Mouse (Mus musculus) right cerebral cortex, postnatal 25 days (tissue): ENCODE results near the gene Ddx50.

Experiments
- DNase-seq: peaks from one replicate; pipeline ENCODE4 v3.0.0; 2022

Ddx50 gene

GRCm38 (mm10) chr10:62650881-62651810, at the start of gene Ddx50:
Gene Ddx50 (minus strand): TSS chr10:62651218.
- peak; percentile 100 for DNase-seq

DNA sequence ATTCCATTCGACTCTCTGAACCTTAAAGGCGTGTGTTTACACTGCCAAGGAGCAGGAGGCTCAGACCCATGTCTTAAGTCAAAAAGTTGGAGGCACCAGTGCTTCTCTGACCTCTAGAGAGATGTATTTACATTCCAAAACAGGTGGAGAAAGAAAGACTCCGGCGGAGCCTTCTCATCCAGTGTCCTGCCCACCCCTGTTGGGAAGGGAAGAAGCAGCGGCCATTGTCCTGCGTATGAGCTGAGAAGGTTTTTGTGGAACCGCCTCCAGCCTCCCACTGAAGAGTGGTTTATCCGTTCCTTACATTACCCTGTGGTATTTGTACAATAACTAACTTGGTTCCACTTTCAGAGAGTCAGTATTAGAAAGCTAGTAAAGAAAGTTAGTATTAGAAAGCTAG, 41.8 kb upstream of the Ddx50 start:
- DNase-seq, result no peak

DNA sequence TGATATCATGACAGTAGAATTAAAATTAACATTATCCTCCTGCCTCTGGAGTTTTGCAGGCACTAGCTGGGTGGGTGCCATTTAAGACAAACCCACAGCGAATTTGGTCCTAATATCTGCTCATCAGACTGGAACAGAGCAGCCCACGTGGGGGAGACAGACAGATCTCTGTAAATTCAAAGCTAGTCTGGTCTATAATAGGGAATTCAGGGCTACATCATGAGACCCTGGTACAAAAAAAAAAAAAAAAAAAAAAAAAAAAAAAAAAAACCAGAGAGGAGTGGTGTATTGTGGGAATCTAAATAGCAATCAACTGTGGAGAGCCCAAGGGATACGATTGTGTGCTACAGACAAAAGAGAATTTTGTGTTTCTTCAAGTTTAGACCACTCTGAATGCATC, 41.2 kb upstream of the Ddx50 start:
- no peak for DNase-seq

DNA sequence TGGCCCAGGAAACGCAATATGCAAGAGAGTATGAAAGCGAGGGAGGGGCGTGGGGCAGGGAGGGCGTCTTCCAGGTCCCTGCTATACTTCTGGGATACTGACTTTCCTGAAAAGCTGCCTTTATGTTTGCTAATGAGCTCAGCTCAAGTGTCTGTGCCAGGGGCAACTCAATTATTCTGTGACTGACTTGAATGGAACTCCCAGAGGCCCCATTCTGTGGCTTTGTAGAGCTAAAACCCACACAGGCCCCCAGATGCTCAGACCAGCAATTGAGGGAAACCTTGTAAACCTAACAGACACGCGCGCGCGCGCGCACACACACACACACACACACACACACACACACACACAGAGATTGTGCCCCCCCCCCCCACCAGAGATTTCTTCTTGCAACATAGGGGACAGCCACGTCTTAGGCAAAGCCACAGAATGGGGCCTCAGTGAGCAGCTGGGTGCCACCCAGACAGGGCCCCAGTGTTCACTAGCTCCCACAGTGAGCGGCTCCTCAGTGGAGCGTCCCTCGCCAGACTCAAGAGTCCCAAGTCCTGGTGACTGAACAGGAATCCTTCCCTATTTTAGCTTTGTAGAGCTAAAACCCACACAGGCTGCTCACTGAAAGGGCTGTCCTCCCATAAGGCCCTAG, 36.1 kb upstream of the Ddx50 start:
- no peak for DNase-seq

GRCm38 (mm10) chr10:62683043-62683442, 32.0 kb upstream of the Ddx50 start:
- no peak for DNase-seq

- DNase-seq, result no peak
Observed at GRCm38 (mm10) chr10:62679833-62680232, 28.8 kb upstream of the Ddx50 start.

GRCm38 (mm10) chr10:62677329-62677728, 26.3 kb upstream of the Ddx50 start:
- DNase-seq, result no peak

DNA sequence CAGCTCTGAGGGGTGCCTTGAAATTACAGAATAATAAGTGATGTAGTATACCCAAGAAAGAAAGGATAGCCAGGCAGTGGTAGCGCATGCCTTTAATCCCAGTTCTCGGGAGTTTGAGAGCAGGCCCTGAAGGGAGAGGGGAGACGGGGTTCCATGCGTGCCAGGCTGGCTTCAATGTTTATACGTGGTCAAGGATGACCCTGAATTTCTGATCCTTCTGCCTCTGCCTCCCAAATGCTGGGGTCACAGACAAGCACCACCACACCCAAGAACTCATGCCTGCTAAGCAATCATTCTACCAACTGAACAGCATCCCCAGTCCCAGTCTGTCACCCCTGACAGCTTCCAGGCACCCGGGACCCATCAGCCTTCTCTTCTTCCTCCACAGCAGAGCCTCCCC, 25.2 kb upstream of the Ddx50 start:
- no peak for DNase-seq

GRCm38 (mm10) chr10:62672359-62672758, 21.3 kb upstream of the Ddx50 start:
- no peak for DNase-seq

DNA sequence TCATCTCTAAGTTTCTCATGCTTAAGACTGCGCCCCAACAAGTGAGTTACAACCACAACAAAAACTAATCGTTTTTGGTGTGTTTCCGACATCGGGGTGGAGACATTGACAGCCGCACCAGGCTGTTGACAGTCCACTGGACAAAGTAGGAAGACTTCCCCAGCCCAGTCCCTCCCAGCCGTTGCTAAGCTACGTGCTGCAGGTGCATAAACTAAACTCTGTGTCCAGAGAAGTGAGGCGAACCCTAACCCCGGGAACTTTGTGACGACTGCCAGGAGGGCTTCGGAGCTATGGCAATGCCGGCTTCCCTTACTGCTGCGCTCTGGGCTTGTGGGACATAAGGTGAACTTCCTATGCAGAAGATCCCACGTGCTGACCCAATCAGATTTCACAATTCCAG, 18.2 kb upstream of the Ddx50 start:
- DNase-seq, result no peak

- DNase-seq, result no peak
Observed at GRCm38 (mm10) chr10:62668463-62668862, 17.4 kb upstream of the Ddx50 start.

DNA sequence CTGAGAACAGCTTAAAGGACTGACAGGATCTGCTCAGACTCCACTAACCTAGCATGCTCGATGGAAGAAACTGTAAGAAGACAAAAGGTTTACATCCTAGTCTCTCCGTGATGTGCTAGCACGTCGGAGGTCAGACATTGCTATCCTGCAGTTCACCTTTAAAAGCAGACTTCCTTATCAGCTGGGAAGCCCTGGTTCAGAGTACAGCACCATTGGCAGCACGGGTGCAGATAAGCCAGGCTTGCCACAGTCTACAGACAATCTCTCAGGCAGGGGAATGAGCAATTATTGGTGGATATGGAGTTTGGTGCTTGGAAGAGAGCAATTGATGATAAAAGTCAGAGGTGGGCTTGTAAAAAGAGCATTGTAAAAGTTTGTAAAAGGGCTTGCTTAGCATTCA, 17.0 kb upstream of the Ddx50 start:
- DNase-seq, result no peak

DNA sequence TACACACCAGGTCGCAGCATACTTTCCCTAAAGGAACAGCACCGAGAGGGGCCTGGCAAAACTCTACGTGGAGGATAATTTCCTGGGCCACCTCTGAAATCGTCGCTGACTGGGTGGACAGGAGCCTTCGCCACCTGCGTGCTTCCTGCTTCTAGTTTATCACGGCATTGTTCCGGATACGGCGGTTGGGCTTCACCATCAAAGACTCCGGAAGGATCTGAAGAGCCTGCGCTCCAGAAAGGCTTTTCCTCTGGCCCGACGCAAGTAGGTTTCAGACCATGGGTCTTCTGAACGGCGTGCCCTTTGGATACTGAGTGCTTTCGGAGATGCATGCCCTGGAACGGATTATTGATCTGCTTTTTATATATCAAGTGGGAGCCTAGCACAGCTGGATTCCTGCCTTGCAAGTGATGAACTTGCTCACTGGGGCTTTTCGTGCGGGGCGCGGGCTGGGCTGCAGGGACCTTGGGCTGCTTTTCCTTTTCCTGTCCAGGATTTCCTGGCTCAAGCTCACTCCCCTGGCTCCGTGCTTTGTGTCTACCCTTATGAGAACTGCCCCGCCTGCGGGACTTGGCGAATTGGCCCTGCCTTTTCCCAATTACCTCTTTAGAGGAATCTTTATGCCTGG, 14.1 kb upstream of the Ddx50 start:
- DNase-seq, result no peak

- DNase-seq, result no peak
Observed at GRCm38 (mm10) chr10:62664171-62664570, 13.2 kb upstream of the Ddx50 start.

DNA sequence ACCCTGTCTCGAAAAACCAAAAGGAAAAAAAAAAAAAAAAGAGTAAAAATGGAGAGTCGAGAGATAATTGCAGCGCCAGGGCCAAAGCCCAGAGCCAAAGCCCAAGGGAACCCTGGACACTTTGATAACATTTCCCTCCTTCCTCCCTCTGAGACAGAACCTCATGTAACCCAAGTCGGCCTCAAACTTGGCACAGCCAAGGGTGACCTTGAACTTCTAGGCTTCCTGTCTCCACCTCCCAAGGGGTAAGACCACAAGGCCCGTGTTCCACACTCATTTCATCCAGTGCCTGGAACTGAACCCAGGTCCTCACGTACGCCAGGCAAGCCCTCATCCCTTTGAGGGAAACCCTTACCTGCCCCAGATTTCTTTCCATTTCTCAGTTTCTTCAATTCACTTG, 5.7 kb upstream of the Ddx50 start:
- no peak for DNase-seq

GRCm38 (mm10) chr10:62651961-62652360, 943 bp upstream of the Ddx50 start:
- no peak for DNase-seq

GRCm38 (mm10) chr10:62650358-62650782, 648 bp downstream of the Ddx50 start:
- DNase-seq, result no peak

DNA sequence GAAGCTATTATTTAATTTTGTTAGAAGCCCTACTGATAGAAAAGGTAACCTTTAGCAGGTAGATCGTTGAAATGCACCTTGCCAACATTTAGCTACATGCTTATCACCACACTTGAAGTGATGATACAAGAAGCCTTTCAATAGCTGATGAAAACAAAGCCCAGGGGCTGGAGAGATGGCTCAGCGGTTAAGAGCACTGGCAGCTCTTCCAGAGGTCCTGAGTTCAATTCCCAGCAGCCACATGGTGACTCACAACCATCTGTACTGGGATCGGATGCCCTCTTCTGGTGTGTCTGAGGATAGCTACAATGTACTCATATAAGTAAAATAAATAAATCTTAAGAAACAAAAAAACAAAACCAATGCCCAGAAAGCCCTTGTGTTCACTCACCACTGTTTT, 46.9 kb downstream of the Ddx50 start:
- DNase-seq, result no peak

DNA sequence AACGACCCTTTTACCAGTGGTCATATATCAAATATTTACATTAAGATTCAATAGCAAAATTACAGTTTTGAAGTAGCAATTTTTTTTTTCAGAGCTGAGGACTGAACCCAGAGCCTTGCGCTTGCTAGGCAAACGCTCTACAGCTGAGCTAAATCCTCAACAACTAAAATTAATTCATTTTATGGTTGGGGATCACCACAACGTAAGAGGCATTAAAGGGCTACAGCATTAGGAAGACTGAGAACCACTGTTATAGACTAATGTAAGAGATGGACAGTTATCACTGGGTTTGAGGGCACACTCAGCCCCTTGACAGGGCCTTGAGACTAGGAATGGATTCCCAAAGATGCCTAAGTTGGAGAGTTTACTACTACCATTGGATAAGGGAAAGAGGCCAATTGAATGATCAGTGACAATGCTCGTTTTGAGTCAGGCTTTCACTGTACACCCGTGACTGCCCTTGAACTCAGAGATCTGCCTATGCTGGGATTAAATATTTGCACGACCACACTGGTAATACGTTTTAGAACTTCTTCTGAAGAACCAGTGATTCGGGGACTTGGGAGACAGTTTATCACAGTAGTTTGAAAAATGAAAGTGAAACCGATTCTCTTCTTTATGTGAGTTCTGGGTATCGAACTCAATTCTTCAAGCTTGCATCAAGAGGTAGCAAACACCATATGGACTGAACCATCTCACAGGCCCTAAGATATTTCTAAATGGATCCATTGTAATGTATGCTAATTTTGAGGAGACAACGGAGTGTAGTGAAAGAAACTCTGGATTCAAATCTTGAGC, 47.6 kb downstream of the Ddx50 start:
- DNase-seq, result no peak

DNA sequence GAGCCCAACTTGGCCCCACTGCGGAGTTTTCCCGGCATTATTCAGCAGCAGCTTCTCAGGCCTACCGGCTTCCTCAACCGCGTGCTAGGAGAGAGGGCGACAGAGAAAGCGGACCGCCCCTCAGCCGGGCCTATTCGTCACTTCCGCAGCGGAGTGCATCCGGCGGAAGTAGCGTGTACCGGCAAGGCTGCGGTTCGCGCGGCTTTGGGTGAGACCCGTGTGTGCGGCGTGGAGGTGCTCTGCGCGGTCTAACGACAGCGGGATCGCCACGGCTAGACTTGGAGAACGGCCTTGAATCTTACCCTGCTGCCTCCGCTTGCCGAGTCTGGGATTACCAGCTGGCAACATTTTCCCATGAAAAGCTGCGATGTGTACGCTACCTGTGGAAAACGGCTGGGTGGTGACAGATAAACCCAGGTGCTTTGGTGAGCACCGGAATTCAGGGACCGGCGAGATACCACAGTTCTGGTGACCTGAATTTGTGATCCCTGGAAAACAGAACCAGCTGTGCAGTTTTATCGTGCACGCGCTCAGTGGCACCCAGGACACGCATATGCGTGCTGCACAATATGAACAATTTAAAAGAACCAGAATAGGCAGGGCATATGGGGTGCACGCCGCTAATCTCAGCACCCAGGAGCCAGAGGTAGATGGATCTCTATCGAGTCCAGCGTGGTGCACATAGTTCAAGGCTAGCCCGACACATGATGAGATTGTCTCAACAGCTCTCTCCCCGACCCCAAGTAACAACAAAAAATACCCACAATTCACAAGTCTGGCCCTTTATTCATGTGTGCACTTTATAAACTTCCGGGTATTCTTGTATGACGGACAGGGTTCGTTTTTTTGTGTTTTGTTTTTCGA, 48.6 kb downstream of the Ddx50 start, which contains the start of gene Ddx21:
Gene Ddx21 (minus strand): TSS at position 105 of the 864 bp plus-strand sequence.
- DNase-seq, result peak; percentile 93

GRCm38 (mm10) chr10:62601833-62602176, 49.2 kb downstream of the Ddx50 start:
- DNase-seq, result no peak
